Mouse (Mus musculus) embryo, embryonic 10.5 days (tissue): ENCODE measurements around the gene Gm20831.
"Not testable (repeated sequence)": the region's sequence is repeated elsewhere in the genome, so short reads cannot be mapped to it uniquely, and the experiment has no call there.

Experiments used
- DNase-seq: peaks from one replicate; pipeline ENCODE4 v3.0.0-alpha.2; 2015; ENCODE audit warnings: low spot score

Gm20831 gene

DNA sequence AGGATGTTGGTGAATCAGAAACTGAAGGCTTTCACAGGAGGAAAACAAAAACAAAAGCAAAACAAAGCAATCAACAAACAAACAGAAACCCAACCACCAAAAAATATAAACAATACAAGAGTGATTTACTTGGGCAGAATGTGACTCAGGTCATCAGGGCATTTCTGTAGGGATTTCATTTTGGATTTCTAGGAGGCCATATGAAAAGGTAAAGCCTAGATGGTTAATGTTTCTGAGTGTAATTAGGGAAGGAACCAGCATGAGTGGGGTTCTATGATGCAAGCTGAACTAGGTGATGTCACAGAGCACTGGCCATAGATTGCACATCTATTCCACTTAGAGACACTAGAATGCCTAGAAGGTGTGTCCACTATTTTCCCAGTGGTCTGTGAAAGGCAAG lies at the start of gene Gm20831, which contains the start of gene Gm20772:
Gm20831 (plus strand) TSS at position 301 of the 400 bp plus-strand sequence.
Gm20772 (plus strand) TSS at position 301 of the 400 bp plus-strand sequence.
- DNase-seq, result not testable (repeated sequence)

DNA sequence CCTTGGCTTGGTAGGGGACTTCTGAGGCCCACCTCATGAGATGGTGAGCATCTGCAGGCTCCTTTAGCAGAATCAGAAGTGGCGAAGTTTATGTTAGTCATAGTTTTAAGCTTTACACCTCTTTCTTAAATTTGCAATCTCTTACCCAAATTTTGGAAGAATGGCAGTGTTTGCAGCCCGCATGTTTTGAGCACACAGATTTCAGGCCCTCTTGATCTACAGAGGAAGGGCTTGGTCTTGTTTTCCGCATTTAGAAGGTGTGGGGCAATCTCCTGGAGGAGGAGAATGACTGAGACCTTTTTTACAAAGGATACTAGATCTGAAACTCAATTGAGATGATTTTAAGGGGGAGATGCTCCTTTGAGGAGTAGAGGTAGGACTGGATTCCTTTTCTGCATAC lies 28.4 kb upstream of the Gm20831 start, which contains the start of gene Gm21904:
Gm21904 (minus strand) TSS at position 101 of the 400 bp plus-strand sequence.
- not testable (repeated sequence) for DNase-seq

DNA sequence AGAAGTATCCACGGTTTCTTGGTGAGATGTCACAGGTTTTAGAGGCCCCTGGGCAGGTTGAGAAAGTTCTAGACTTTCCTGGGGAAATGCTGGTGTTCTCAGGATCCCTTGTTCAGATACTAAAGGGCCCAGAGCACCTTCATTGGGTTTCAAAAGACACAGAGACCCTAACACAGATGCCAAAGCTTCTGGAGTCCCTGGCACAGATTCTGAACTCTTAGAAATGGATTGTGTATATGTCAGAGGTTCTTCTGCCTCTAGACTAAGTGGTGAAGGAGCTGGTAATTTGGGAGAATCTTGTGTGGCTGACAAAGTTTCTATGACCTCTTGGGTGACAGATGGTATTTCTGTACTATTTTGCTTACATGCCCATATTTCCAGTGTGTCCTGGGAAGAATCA lies 62.7 kb downstream of the Gm20831 start, which contains the start of gene Srsy:
Srsy (minus strand) TSS at position 101 of the 400 bp plus-strand sequence.
- DNase-seq, result not testable (repeated sequence)
